15 mouse cellular contexts compared by ENCODE assay signal in genomic region chr15:95492201-95492600, GRCm38 (mm10). TPM values are rescaled to one million over a fixed set of nuclear protein-coding genes. Genes with fewer than 3 reads are reported as not detected.
DNase-seq lines count a peak whose midpoint lies in the region; ATAC-seq and TF ChIP-seq lines count a peak whose summit lies in the region.
"Had no signal": no experiment of that assay in that cellular context is flagged by ENCODE, and none has a peak within 500 bp of the region (broad histone marks: within the 10 kb centered on the region; RNA-seq: fewer than 3 reads in every experiment).

No protein-coding gene starts in this region.

- ATAC-seq in forebrain, embryonic 13.5 days = 0 out of 2 replicates have a peak, but pooled peaks have one; percentile 30
- no peak for ATAC-seq in stomach, postnatal 0 days (ENCODE audit: low FRiP score, low TSS enrichment)
- ATAC-seq: midbrain, embryonic 16.5 days had no signal

- DNase-seq in forebrain, embryonic 10.5 days (ENCODE audit: extremely low spot score, low spot score) = no peak
- peak; percentile 85 for DNase-seq in right cerebral cortex, adult 18-20 months
- no peak for DNase-seq in right cerebral cortex, postnatal 4 days
- peak; percentile 64 for DNase-seq in layer of hippocampus, adult 9-10 months (ENCODE audit: low spot score)
- no peak for DNase-seq in adipocyte (ENCODE audit: low spot score)
- no peak for DNase-seq in stomach, postnatal 0 days (ENCODE audit: low spot score)
- no peak for DNase-seq in adrenal gland, postnatal 4 days (ENCODE audit: low spot score in 2 of 2)
- DNase-seq: kidney, adult 2 months; liver, embryonic 13.5 days had no signal

- 71% methylated on average over 5 of the region's 5 CpGs for WGBS in forebrain, embryonic 13.5 days
- 85% methylated on average over 5 of the region's 5 CpGs for WGBS in forebrain, embryonic 10.5 days
- WGBS in stomach, postnatal 0 days = 59% methylated on average over 5 of the region's 5 CpGs

- no peaks in the 10 kb centered on the region for H3K9me3 ChIP-seq in forebrain, embryonic 13.5 days (replicated peaks)
- no peaks in the 10 kb centered on the region for H3K9me3 ChIP-seq in forebrain, embryonic 10.5 days
- H3K9me3 ChIP-seq in stomach, postnatal 0 days (ENCODE audit: control insufficient read depth, low read length) = no peaks in the 10 kb centered on the region
- H3K9me3 ChIP-seq: heart, embryonic 12.5 days; hindbrain, embryonic 12.5 days had no signal

- no peak overlapping the region for H3K9ac ChIP-seq in forebrain, embryonic 13.5 days
- no peak overlapping the region for H3K9ac ChIP-seq in stomach, postnatal 0 days (ENCODE audit: low read length)
- H3K9ac ChIP-seq: heart, embryonic 12.5 days; hindbrain, embryonic 12.5 days; liver, embryonic 13.5 days had no signal

- no peak for TF ChIP-seq CTCF in stomach, postnatal 0 days (IDR thresholded peaks at IDR 0.05; ENCODE audit: low read depth)

- no peak for TF ChIP-seq EP300 in stomach, postnatal 0 days (optimal IDR thresholded peaks at IDR 0.05)

- no peak overlapping the region for H3K4me2 ChIP-seq in forebrain, embryonic 13.5 days
- no peak overlapping the region for H3K4me2 ChIP-seq in stomach, postnatal 0 days (replicated peaks; ENCODE audit: low read depth)
- H3K4me2 ChIP-seq: heart, embryonic 12.5 days; hindbrain, embryonic 12.5 days; liver, embryonic 13.5 days had no signal

- no peak overlapping the region for H3K4me3 ChIP-seq in forebrain, embryonic 13.5 days
- no peak overlapping the region for H3K4me3 ChIP-seq in forebrain, embryonic 10.5 days
- no peak overlapping the region for H3K4me3 ChIP-seq in stomach, postnatal 0 days (ENCODE audit: low read depth, low read length)
- H3K4me3 ChIP-seq: heart, embryonic 12.5 days; hindbrain, embryonic 12.5 days; liver, embryonic 13.5 days had no signal

- H3K4me1 ChIP-seq in forebrain, embryonic 13.5 days = peaks cover 20% of the 10 kb centered on the region
- no peaks in the 10 kb centered on the region for H3K4me1 ChIP-seq in forebrain, embryonic 10.5 days
- H3K4me1 ChIP-seq in stomach, postnatal 0 days (replicated peaks; ENCODE audit: control insufficient read depth, insufficient read depth) = no peaks in the 10 kb centered on the region
- H3K4me1 ChIP-seq: heart, embryonic 12.5 days; liver, embryonic 13.5 days had no signal

- H3K36me3 ChIP-seq in forebrain, embryonic 13.5 days (ENCODE audit: poor library complexity, severe bottlenecking) = no peaks in the 10 kb centered on the region
- no peaks in the 10 kb centered on the region for H3K36me3 ChIP-seq in forebrain, embryonic 10.5 days (replicated peaks)
- H3K36me3 ChIP-seq in stomach, postnatal 0 days (ENCODE audit: control insufficient read depth, insufficient read depth, low read length) = no peaks in the 10 kb centered on the region
- H3K36me3 ChIP-seq: heart, embryonic 12.5 days; hindbrain, embryonic 12.5 days; liver, embryonic 13.5 days had no signal

- H3K27ac ChIP-seq in forebrain, embryonic 13.5 days = no peak overlapping the region; the same call in 1 of the 2 replicates
- H3K27ac ChIP-seq in forebrain, embryonic 10.5 days = no peak overlapping the region
- H3K27ac ChIP-seq in stomach, postnatal 0 days (replicated peaks) = no peak overlapping the region
- H3K27ac ChIP-seq: hindbrain, embryonic 12.5 days; liver, embryonic 13.5 days; macrophage had no signal

- no peaks in the 10 kb centered on the region for H3K27me3 ChIP-seq in forebrain, embryonic 13.5 days
- no peaks in the 10 kb centered on the region for H3K27me3 ChIP-seq in forebrain, embryonic 10.5 days (ENCODE audit: poor library complexity, severe bottlenecking)
- no peaks in the 10 kb centered on the region for H3K27me3 ChIP-seq in stomach, postnatal 0 days (ENCODE audit: control insufficient read depth, insufficient read depth, low read length)
- H3K27me3 ChIP-seq: heart, embryonic 12.5 days; hindbrain, embryonic 12.5 days; liver, embryonic 13.5 days had no signal

RNA-seq across cellular contexts. Expression of gene Nell2, which starts 36.2 kb away (rescaled TPM):
- polyA plus RNA-seq in forebrain, embryonic 13.5 days (2015; fragmentation: Nextera tagmentation; extraction: Ambion mirVana) = 124 and 150 TPM in 2 replicates
- 35.8 and 39.6 TPM in 2 replicates for polyA plus RNA-seq in forebrain, embryonic 10.5 days (2016; fragmentation: Nextera tagmentation; extraction: Ambion mirVana)
- 5.3 and 5.8 TPM in 2 replicates for polyA plus RNA-seq in stomach, postnatal 0 days (2015; fragmentation: Nextera tagmentation; extraction: Ambion mirVana)
- total RNA-seq in adrenal gland, postnatal 4 days (2021) = 1 to 10 TPM; 7.9 to 8.2 TPM
- total RNA-seq: neutrophil, adult 5-6 weeks had no signal
- polyA plus RNA-seq: macrophage had no signal

Comparison
In these comparisons a context has a peak if more than half of its experiments do, and no peak if none do; other contexts are left out.
1. DNase-seq: peak in right cerebral cortex, adult 18-20 months (single experiment) and layer of hippocampus, adult 9-10 months (single experiment); none in forebrain, embryonic 10.5 days (single experiment), right cerebral cortex, postnatal 4 days (single experiment), adipocyte (single experiment), stomach, postnatal 0 days (single experiment) and adrenal gland, postnatal 4 days (0 of 2).